Mouse (Mus musculus) thymus, postnatal 10 days (tissue): ENCODE data around the gene Gsta1.
"Not testable (repeated sequence)": the region's sequence is repeated elsewhere in the genome, so short reads cannot be mapped to it uniquely, and the experiment has no call there.

Experiments
- DNase-seq, 2 experiments: peaks; one replicate each; pipeline ENCODE4 v3.0.0; 2021; ENCODE audit warnings: low spot score in 2 of 2

Gsta1 gene

DNA sequence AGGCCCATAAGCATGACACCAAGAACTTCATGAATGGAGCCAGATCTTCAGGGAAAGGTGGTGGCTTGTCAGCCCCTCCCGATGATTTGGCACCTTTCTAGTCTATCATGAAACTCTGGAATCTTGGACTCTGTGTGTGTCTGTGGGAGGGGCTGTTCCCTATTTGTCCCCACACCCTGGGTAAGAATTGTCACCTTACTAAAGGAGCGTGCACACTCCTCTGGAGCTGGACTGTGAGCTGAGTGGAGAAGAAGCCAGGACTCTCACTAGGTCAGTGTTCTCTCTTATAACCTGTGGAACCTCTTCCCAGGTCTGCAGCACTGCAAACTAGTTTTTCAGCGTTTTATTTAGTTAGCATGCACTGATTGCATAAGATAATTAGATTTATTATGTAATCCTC, at the start of gene Gsta1:
Gsta1 (plus strand) TSS at position 196 of the 400 bp plus-strand sequence.
- not testable (repeated sequence) for DNase-seq

DNA sequence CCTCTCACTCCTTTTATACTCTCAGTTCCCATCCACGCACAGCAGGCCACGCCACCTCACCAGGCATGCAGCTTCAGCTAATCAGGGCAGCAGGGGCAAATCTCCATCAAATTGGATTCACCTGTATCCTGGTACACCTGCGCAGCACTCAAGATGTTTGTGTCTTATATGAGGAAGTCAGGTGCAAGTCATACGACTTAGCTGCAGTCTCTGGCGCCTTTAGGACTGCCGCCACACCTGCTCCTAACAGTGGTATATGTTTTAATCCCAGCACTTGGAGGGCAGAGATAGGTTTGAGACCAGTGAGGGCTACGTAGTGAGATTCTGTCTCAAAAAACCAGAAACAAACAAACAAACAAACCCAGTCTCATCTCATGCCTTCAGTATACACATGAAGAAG, 48.0 kb upstream of the Gsta1 start, which contains the start of gene Gsta4:
Gsta4 (plus strand) TSS at position 301 of the 400 bp plus-strand sequence.
- DNase-seq = not testable (repeated sequence)

DNA sequence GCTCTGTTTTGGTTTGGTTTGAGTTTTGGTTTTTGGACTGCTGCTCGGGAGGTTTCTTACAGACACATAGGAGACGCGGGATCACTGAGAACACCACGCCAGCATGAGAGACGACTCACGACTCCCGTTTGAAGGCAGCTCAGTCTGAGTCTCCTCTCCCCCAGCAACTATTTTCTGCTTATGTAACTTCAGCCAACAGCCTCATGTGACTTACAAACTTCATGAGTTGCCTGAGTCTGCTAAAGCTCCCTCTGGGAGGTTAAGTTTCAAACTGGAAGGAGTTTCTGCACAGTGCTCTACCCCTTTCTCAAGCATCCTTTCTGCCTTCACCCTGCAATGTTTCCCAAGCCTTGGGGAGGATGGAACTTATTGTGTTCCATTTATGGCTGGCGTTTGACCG, 44.8 kb upstream of the Gsta1 start:
- no peak for DNase-seq

DNA sequence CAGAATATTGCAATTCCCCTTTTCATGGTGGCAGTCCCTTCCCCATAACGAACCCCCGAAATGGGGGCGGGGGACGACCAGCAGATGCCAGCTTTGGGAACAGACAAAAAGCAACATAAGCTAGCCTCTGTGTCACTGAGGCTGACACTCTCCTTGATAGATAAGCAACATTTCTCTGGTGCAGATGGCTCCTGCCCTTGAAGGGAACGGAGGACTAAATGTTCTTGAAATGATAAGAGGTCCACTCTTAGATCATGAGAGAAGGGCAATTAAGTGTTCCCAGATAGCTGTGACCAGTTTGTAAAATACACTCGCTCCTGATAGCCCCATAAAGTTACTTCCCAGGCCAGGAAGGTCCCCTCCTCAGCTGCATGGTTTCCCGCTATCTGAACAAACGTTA, 41.5 kb upstream of the Gsta1 start:
- no peak for DNase-seq

DNA sequence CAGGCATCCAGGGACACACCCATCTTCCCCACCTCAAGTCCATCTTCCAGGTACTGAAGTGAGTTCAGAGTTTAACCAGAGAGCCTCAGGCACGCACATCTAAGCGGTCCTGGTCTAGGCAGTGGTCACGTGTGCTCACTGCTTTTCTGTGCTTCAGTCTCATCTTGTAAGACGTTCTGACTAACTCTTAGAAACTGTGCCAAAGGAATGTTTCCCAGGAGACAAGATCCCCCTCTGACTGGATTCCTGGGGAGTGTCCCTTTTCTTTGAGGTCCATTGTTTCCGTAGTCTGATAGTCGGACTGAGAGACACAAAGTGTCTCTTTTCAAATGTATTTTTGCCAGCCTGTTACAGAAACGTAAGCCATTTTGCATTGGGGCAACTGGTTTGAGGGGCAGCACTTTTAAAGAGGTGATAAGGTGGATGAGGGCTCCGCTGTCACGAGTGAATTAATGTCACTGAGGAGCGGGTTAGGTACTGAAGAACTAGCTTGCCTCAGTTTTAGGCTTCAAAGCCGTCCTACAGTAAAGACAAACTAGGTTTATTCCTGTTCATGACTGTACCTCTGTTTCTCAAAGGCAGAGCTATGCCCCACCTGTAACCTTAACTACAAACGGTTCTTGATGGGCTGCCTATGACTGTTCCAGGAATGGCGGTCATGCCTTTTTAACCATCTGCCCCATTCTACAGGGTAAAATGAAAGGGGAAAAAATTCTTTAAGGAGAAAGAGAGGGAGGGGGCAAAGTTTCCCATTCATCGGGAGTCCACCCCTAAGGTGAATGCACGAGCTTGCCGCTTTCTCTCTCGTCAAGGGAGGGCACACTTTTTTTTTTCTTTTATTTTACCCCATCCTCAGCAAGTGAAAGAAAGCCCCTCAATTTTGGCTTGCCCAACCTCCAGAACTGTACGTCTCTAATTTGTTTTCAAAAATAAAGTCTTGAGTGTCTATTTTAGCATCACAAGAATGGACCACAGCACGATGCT, 39.5 kb upstream of the Gsta1 start:
- no peak for DNase-seq

DNA sequence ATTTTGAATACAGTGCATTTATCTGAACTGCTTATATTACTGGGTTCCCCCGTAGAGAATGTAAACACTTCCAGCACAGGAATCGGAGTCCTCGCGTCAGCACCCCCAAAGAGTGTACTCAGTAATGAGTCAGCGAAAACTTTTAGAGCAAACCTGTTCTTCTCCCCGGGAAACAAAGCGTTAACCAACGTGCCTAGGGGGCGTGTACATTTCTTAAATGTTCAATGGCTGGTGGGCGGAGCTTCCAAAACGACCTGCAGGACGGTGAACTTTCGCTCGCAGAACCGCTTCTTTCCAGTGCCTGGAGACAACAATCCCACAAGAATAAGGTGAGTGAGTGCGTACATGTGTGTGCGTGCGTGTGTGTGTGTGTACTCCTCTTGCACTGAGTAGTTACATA, 38.7 kb upstream of the Gsta1 start:
- DNase-seq = peak; percentile 67 to 75

DNA sequence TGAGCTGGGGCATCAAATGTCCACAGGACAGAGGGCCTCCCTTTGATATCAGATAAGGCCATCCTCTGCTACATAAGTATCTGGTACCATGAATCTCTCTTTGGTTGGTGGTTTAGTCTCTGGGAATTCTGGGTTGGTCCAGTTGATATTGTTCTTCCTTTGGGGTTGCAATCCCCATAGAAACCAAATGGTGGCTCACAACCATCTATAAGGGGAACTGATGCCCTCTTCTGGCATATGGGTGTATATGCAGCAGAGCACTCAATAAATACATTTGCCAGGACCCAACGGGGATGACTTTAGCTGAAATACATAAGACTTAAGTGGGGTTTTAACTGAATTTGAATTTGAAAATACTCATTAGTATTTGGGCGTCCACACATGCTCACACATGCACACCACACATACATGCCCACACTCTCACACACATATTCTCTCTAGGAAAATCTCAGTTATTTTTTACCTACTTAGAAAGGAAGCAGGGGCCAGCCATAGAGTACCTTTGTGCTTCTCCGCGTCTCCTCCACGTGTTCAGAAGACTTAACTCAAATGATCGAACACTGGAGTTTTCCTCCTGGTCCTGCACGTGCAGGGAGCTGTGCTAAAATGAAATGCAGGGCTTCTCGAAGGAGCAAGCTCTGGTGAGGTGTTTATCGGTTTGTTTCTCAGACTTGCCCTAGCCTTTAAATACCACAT, 36.4 kb upstream of the Gsta1 start:
- peak; percentile 31 to 66 for DNase-seq

DNA sequence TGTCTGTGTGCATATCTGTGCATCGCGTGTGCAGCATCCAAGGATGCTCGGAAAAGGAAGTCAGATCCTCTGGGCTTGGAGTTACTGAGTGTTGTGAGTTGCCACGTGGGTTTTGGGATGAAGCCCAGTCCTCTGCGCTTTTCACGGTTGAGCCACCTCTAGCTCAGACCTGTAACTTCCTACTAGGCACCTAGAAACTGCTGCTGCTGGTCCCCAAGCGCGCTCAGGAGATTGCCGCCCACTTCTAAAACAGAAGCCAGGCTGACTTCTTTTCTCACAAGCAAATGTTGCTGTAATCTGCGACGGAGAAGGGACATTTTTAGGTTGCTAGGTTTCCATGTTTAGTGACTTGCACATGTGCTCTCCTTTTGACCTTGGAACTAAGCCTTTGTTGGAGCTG, 35.4 kb upstream of the Gsta1 start:
- DNase-seq = no peak

DNA sequence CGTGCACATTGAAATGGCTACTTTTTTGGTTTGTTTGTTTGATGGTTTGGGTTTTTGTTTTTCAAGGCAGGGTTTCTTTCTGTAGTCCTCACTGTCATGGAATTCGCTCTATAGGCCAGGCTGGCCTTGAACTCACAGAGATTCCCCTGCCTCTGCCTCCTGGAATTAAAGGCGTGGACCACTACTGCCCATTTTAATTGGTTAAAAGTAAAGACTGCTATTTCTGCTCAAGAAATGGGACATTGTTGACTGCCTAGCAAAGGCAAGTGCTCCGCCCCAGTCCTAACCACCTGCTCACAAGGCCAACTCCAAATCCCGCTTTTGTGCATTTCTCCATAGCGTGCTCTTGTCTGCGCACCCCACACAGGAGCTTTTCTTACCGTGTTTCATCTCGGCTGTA, 32.7 kb upstream of the Gsta1 start:
- no peak for DNase-seq

DNA sequence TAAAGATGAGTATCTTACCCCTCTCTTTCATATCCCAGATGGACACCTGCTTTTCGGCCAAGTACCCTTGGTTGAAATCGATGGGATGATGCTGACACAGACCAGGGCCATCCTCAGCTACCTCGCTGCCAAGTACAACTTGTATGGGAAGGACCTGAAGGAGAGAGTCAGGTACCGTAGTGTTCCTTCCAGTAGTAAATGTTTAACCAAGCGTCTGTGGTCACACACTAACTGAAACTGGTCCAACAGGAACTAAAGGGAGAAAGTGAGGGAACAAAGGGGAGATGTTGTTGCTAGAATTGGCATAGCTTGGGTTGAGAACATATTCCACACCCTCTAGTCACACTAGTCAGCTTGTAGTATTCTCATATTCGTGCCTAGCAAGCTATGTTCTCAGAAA, 26.3 kb upstream of the Gsta1 start:
- no peak for DNase-seq

DNA sequence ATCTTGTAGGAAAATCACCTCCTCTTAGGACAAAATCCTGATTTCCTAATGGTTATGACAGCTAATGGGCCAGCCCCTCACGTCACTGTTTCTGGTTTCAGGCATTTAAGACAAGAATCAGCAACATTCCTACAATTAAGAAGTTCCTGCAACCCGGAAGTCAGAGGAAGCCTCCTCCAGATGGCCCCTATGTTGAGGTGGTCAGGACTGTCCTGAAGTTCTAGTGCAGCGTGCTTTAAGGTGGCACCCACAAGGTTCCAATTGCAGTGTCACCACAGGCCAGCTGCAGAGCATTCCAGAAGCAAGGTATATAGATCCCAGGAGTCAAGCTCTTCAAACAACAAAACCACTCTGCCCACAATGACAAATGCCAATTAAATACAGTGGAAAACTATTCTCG, 21.5 kb upstream of the Gsta1 start:
- DNase-seq = no peak

DNA sequence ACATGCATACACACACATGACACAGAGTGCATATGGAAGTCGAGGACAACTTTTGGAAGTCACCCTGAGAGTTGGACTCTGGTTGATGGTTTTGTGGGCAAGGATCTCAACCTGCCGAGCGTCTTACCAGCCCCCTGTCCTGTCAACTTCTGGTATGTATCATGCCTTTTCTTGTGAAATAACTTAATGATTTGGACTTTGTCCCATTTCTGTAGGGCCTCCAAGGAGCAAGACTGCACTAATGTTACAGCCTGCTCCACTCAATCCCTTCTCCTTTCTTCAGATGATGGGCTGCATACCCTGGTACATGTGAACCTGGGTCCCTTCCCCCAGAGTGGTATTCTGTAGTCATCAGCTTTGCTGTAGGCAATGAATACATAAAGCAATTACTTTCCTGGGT, 20.4 kb upstream of the Gsta1 start:
- DNase-seq = no peak

DNA sequence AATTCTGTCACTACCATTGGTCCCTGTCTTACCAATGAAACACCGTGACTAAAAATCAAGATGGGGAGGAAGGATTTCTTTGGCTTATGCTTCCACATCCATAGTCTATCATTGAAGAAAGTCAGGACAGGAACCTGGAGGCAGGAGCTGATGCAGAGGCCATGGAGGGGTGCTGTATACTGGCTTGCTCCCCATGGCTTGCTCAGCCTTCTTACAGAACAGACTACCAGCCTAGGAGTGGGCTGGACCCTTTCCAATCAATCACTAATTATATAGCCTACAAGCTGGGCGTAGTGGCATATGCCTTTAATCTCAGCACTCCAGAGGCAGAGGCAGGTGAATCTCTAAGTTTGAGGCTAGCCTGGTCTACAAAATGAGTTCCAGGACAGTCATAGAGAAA, 19.6 kb upstream of the Gsta1 start:
- no peak for DNase-seq

DNA sequence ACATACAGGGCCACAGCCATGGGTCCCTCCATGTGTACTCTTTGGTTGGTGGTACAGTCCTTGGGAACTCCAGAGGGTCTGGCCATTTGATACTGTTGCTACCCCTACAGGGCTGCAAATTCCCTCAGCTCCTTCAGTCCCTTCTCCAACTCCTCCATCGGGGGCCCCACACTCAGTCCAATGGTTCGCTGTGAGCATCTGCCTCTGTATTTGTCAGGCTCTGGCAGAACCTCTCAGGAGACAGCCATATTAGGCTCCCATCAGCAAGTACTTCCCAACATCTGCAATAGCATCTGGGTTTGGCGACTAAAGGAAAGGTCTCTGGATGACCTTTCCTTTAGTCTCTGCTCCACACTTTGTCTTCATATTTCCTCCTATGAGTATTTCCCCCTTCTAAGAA, 18.9 kb upstream of the Gsta1 start:
- no peak for DNase-seq

DNA sequence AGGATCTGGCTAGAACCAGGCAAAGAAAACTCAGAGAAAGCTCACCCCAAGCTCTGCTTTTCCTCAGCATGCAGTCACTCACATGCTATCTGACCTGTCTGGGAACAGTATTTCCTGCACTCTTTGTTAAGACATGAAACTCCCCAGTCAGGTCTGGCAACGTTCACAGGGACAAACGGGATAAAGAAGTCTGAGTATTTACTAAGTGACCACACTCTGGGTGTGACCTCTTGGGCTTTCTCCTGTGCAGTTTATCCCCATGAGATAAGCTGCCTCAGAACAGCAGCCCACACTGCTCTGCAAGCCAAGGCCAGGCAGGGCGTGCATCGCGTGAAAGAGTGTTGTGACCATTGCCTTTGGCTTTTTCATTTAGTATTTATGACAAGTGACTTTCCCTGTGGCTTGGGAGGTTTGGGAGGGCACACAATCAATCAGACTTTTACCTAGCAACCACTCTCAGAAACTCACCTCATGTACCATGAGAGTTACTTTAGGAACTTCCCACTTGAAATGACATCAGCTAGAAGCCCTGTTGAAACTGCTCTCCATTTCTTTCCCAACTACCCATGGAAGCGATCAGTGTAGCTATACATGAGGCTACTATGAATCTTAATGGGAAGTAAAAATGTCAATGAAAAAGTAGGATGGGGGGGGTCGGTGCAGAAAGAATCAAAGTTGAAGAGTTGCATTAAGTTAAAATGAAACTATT, 18.0 kb upstream of the Gsta1 start:
- no peak for DNase-seq

DNA sequence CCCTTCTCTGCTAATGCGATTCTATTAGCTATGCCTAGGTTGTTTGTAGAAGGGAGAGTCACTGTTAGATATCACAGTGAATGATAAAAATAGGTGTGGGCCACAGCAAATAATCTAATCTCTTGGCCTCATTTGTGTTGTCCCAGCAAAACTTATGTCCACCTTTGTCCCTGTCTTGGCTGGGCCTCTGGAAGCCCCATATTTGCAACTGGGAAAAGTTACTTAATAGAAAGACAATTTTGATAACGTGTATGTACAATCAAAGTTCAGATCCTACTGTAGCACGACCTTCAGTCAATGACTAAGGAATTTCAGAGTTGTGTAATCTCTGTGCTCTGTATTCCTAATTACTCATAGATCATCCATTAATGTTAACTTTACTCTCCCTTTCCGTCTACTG, 13.4 kb upstream of the Gsta1 start:
- DNase-seq = no peak

DNA sequence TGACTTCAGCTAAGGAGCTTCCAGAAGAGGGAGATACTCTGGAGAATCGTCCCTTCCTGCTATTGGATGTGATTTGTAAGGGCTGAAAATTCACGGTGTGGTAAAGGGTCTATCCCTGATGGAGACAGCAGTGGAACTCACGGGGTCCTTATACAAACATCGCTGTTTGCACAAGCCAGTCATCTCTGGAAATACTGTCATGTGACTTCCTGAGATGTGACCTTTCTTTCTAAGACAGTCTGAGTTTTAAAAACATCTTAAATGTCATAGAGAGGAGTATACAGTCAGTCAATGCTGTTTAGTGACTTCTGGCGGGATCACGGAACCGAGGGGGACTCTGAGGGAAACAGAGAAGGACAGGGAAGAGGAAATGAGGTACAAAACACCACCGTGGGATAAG, 7.8 kb upstream of the Gsta1 start:
- DNase-seq = no peak

DNA sequence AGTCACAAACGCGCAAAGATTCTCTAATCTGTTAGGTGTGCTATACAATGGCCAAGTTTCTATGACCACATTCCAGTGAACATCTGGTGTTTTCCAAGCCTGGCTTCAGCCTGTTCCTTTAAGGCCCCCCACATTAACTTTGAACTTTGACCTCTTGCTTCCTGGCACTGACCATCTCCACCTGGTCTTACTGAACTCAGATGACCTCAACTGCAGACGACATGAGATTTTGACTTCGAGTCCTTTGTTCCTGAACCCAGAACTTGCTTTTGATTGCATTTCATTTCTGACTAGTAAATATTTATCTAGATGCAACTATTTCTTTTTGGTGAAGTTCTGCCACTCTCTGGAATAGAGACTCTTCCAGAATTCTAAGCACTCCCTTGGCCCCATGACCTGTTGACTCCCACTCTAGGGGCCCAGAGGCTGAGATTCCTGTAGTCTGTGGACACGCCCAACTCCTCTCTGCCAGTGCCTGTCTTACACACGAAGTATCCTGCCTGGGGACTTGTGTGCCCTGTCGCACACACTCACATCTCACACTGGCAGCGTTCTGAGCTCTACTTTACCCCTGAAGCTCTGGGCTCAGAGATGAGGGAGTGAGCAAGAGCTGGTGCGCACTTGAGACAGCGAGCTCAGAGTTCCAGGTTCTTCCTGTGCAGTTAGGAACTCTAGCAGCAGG, 7.1 kb upstream of the Gsta1 start:
- no peak for DNase-seq

DNA sequence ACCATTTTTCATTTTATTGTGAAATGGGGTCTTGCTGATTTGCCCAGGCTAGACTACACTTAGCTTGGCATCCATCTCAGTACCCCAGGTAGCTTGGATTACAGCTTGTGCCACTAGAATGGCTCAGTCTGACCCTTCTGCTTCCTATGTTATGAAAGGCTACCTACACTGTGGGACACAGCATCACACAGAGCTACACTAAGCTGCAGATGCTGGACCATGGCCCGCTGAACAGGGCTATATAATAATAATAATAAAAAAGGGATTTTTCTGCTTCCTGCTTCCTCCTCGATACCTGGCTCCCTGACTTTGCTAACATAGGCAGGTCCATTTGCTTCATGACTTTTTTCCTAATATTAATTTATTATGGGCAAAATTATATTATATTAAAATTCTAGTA, 6.0 kb upstream of the Gsta1 start:
- DNase-seq = no peak

DNA sequence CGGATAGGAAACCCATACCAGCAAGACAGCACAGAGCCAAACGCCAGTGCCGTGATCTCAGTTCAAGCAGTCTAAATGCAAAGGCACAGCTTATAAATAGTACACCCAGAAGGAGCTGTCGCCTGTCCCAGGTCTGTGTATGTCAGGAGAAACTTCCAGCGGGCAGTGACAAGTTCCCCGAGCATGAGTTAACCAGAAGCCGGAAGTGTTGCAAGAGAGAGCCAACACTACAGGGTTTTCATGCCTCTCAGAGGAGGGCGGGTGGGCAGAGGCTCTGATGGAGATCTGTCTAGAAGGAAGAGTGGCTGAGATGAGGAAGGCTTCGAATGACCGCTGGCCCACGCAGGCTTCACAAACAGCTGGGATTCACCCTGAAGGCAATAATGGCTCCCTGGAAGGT, 5.2 kb upstream of the Gsta1 start:
- no peak for DNase-seq

DNA sequence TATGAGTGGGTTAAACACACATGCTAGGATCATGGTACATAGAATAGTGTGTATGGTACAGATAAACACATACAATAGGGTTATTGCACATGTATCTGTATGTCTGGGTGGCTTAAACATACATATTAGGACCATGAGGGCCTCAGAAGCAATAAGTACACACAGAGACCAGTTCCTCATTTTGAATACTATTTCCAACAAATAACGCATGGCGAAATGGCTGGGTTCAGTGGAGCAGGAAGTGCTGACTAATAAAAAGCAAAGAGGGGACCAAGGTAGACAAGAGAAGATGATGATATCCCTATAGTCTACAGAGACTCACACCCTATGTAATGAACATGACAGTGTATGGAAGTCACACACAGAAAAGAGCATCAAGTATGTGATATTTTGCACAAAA, 2.3 kb upstream of the Gsta1 start:
- DNase-seq = no peak

DNA sequence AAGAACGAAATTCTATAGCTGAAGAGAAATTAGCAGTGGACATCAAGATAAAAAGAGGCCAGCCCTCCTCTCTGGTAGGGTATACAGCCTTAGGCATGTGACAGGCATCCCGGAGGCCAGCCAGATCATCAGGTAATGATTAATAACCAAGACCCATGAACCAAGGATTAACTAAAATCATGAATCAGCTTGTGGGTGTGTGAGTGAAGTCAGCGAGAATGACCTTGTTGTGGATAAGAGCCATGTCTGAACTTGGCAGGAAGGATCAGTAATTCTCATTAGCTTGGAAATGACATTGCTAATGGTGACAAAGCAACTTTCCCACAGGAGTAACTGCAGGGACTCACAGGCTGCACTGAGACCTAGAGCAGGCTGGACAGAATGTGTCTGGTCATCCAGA, 798 bp upstream of the Gsta1 start:
- DNase-seq = not testable (repeated sequence)
